Mouse (Mus musculus): ENCODE data around the gene Bri3.

- TF ChIP-seq POLR2A (IDR thresholded peaks at IDR 0.05; ENCODE audit: low read depth, low read length) (no peak), CTCF (IDR thresholded peaks at IDR 0.05; ENCODE audit: borderline replicate concordance, insufficient read depth, low read length) (no peak)
These were observed 24.3 kb upstream of the Bri3 start for GRCm38 (mm10) chr5:144219936-144220335.
